ENCODE assay signal across 11 mouse cellular contexts in the genomic region with DNA sequence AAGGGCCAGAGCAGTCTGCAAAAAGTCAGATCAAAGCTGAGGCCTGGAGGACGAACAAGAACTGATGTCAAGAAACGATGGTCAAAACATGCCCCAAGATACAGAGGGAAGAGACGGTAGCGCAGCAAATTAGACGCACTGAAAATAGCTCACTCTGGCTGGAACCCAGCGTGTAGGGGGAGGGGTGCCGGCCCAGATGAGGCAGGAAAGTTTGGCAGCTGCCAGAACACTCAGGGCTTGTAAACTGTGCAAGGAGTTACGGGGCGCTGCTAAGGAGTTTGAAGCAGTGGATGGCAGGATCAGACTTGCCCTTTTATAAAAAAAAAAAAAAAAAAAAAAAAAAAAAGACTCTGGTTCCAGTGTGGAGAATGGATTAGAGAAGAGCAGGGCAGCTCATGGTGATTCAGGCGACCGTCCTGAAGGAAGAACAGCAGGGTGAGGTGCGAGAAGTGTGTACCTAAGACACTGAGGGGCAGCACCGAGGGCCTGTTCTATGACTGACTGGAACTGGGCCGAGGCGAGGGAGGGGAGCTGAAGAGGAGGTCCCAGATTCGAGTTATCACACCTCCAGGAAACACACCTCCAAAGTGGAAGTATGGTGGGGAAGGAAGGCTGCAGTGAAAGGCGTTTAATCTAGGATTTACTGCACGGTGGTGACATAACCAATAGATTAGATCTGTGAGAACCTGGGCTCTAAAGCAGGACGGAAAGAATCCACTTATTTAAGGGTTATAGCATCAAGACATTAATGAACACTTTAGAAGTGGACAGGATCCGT. TPM values are rescaled to one million over a fixed set of nuclear protein-coding genes. Genes with fewer than 3 reads are reported as not detected.
A peak's percentile ranks its signal among the peaks of the same experiment; 100 is the strongest.
DNase-seq lines count a peak whose midpoint lies in the region; ATAC-seq and TF ChIP-seq lines count a peak whose summit lies in the region.
"Had no signal": no experiment of that assay in that cellular context is flagged by ENCODE, and none has a peak within 500 bp of the region (broad histone marks: within the 10 kb centered on the region; RNA-seq: fewer than 3 reads in every experiment).

No protein-coding gene starts in this region.

- no peak overlapping the region for H3K9ac ChIP-seq in heart, embryonic 11.5 days (ENCODE audit: low read depth, low read length)
- H3K9ac ChIP-seq in lung, postnatal 0 days (replicated peaks; ENCODE audit: low read depth): no peak overlapping the region
- H3K9ac ChIP-seq in forebrain, embryonic 11.5 days (ENCODE audit: low read length): no peak overlapping the region

- H3K27me3 ChIP-seq in heart, embryonic 11.5 days (ENCODE audit: control insufficient read depth, insufficient read depth, low read length): no peaks in the 10 kb centered on the region
- no peaks in the 10 kb centered on the region for H3K27me3 ChIP-seq in lung, postnatal 0 days (replicated peaks; ENCODE audit: insufficient read depth, low read length)
- H3K27me3 ChIP-seq in forebrain, embryonic 11.5 days (ENCODE audit: control insufficient read depth, insufficient read depth, low read length): no peaks in the 10 kb centered on the region

- H3K36me3 ChIP-seq in heart, embryonic 11.5 days (ENCODE audit: control insufficient read depth, insufficient read depth, low read length): no peaks in the 10 kb centered on the region
- H3K36me3 ChIP-seq in lung, postnatal 0 days (ENCODE audit: insufficient read depth, low read length): no peaks in the 10 kb centered on the region
- H3K36me3 ChIP-seq in forebrain, embryonic 11.5 days (ENCODE audit: control insufficient read depth, insufficient read depth, low read length): no peaks in the 10 kb centered on the region; the same call in 1 of the 2 replicates

- H3K9me3 ChIP-seq in heart, embryonic 11.5 days (replicated peaks; ENCODE audit: control insufficient read depth, low read length): no peaks in the 10 kb centered on the region
- H3K9me3 ChIP-seq in lung, postnatal 0 days (ENCODE audit: low read length): no peaks in the 10 kb centered on the region
- H3K9me3 ChIP-seq in forebrain, embryonic 11.5 days (ENCODE audit: control insufficient read depth, low read length): no peaks in the 10 kb centered on the region

- H3K4me2 ChIP-seq in heart, embryonic 11.5 days: peak overlapping the region; percentile 34; the same call in 1 of the 2 replicates
- no peak overlapping the region for H3K4me2 ChIP-seq in lung, postnatal 0 days (replicated peaks; ENCODE audit: low read depth, low read length)
- H3K4me2 ChIP-seq in forebrain, embryonic 11.5 days (ENCODE audit: low read depth, low read length, severe bottlenecking): no peak overlapping the region

- 50% methylated on average over 20 of the region's 20 CpGs for WGBS in heart, embryonic 11.5 days (ENCODE audit: insufficient replicate concordance)
- 51% methylated on average over 20 of the region's 20 CpGs for WGBS in lung, postnatal 0 days
- WGBS in forebrain, embryonic 11.5 days: 80% methylated on average over 20 of the region's 20 CpGs

- H3K4me3 ChIP-seq in heart, embryonic 11.5 days (ENCODE audit: low read depth, low read length): no peak overlapping the region
- H3K4me3 ChIP-seq in lung, postnatal 0 days (ENCODE audit: low read depth, low read length): no peak overlapping the region
- H3K4me3 ChIP-seq in forebrain, embryonic 11.5 days (ENCODE audit: low read depth, low read length): no peak overlapping the region
- H3K4me3 ChIP-seq: erythroblast, embryonic 14.5 days had no signal

- no peak for TF ChIP-seq CTCF in lung, postnatal 0 days (IDR thresholded peaks at IDR 0.05)

- peak; percentile 32 to 37 for DNase-seq in cerebellum, postnatal 14 days
- no peak for DNase-seq in cerebellum, adult 11-12 months
- DNase-seq in adrenal gland, postnatal 36 days: peak; percentile 17 to 64
- peak; percentile 55 for DNase-seq in lung, postnatal 0 days (ENCODE audit: low spot score)
- no peak for DNase-seq in forebrain, embryonic 11.5 days (ENCODE audit: low spot score)
- no peak for DNase-seq in spleen, adult 18-20 months
- DNase-seq in layer of hippocampus, adult 9-10 months (ENCODE audit: low spot score): no peak
- DNase-seq: B cell, adult 2 months; kidney, postnatal 36 days had no signal

- ATAC-seq in heart, embryonic 11.5 days (replicated peaks; ENCODE audit: insufficient number of reproducible peaks, low FRiP score, low TSS enrichment): no peak
- peak; percentile 87 for ATAC-seq in lung, postnatal 0 days
- ATAC-seq in forebrain, embryonic 11.5 days (replicated peaks; ENCODE audit: low FRiP score): no peak

- peaks cover 11% of the 10 kb centered on the region for H3K4me1 ChIP-seq in heart, embryonic 11.5 days (ENCODE audit: control insufficient read depth, insufficient read depth, low read length)
- no peaks in the 10 kb centered on the region for H3K4me1 ChIP-seq in lung, postnatal 0 days (ENCODE audit: insufficient read depth, low read depth, low read length)
- H3K4me1 ChIP-seq in forebrain, embryonic 11.5 days (replicated peaks; ENCODE audit: control insufficient read depth, insufficient read depth, low read length): no peaks in the 10 kb centered on the region

- no peak overlapping the region for H3K27ac ChIP-seq in heart, embryonic 11.5 days (ENCODE audit: low read depth, low read length)
- H3K27ac ChIP-seq in lung, postnatal 0 days (ENCODE audit: low read length): no peak overlapping the region
- H3K27ac ChIP-seq in forebrain, embryonic 11.5 days (ENCODE audit: low read depth, low read length): no peak overlapping the region

- no peak for TF ChIP-seq EP300 in lung, postnatal 0 days (IDR thresholded peaks at IDR 0.05)

RNA-seq across cellular contexts. Expression of a gene that starts 52.9 kb away (rescaled TPM):
- total RNA-seq in adrenal gland, postnatal 36 days (2021): 100 to 1,000 TPM; 131 to 199 TPM
- polyA plus RNA-seq in heart, embryonic 11.5 days (2014; fragmentation: Nextera tagmentation; extraction: Ambion mirVana): 30.5 and 37.0 TPM in 2 replicates
- polyA plus RNA-seq in lung, postnatal 0 days (2015; fragmentation: Nextera tagmentation; extraction: Ambion mirVana): 44.7 and 47.3 TPM in 2 replicates
- 52.6 and 61.2 TPM in 2 replicates for polyA plus RNA-seq in forebrain, embryonic 11.5 days (2014; fragmentation: Nextera tagmentation; extraction: Ambion mirVana)

Comparison
In these comparisons a context has a peak if more than half of its experiments do, and no peak if none do; other contexts are left out.
1. DNase-seq: peak in cerebellum, postnatal 14 days (2 of 2), adrenal gland, postnatal 36 days (2 of 2) and lung, postnatal 0 days (single experiment); none in cerebellum, adult 11-12 months (single experiment), forebrain, embryonic 11.5 days (single experiment), spleen, adult 18-20 months (0 of 2) and layer of hippocampus, adult 9-10 months (single experiment).